In genomic region chr3:96331438-96331837, GRCm38 (mm10) we compare ENCODE assay signal across 13 mouse cellular contexts.
"Had no signal": no experiment of that assay in that cellular context is flagged by ENCODE, and none has a peak within 500 bp of the region (broad histone marks: within the 10 kb centered on the region; RNA-seq: fewer than 3 reads in every experiment).

No protein-coding gene starts in this region.

- H3K36me3 ChIP-seq: kidney, embryonic 15.5 days; limb, embryonic 12.5 days; liver, embryonic 13.5 days; neural tube, embryonic 15.5 days had no signal

- H3K4me3 ChIP-seq: left cerebral cortex, adult 2 months; limb, embryonic 12.5 days; myocyte; neural tube, embryonic 15.5 days had no signal

- H3K4me2 ChIP-seq: kidney, embryonic 15.5 days; limb, embryonic 12.5 days; neural tube, embryonic 15.5 days had no signal

- ATAC-seq: liver, postnatal 0 days had no signal

- H3K9me3 ChIP-seq: kidney, embryonic 15.5 days; limb, embryonic 12.5 days; liver, embryonic 13.5 days; neural tube, embryonic 15.5 days had no signal

- H3K27ac ChIP-seq: kidney, embryonic 15.5 days; left cerebral cortex, adult 2 months; limb, embryonic 12.5 days; liver, embryonic 13.5 days; neural tube, embryonic 15.5 days had no signal

- DNase-seq: kidney, postnatal 14 days; liver; liver, embryonic 13.5 days; liver, postnatal 0 days; midbrain, embryonic 14.5 days; right cerebral cortex, postnatal 4 days; spleen, adult 18-20 months; thymus, adult 18-20 months had no signal

- H3K9ac ChIP-seq: kidney, embryonic 15.5 days; limb, embryonic 12.5 days; liver, embryonic 13.5 days; liver, postnatal 0 days; neural tube, embryonic 15.5 days had no signal
